Mouse (Mus musculus): ENCODE results near the gene Ywhab. TPM values are rescaled to one million over a fixed set of nuclear protein-coding genes. Genes with fewer than 3 reads are reported as not detected.

Gene Ywhab
- polyA plus RNA-seq, 1 experiment from 2014 or later: 381 TPM

DNA sequence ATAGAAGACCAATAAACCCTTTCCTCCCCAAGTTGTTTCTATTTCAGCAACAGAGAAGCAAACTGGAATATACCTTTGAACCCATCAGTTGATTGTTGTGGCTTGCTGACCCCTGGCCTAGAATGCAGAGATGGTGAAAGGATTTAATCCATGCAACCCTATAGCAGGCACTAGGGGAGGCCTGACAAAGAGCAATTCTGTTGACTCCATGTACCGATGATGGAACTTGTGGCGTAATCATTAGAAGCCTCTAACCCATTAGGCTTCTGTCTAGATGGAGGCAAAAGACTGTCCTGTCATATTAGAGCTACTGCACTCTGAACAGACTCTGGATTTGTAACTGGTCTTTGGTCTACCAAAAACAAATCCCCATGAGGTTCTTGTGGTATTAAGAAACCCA lies 1.9 kb upstream of the Ywhab start:
- H3K4me1 ChIP-seq: peaks cover 19% of the 10 kb centered on the region
- no peak overlapping the region for H3K4me2 ChIP-seq (replicated peaks)
- 100% methylated on average over 2 of the region's 2 CpGs for WGBS
- H3K27ac ChIP-seq: no peak overlapping the region
- peaks cover 3% of the 10 kb centered on the region; the same call in 1 of the 2 replicates for H3K36me3 ChIP-seq
- no peaks in the 10 kb centered on the region for H3K9me3 ChIP-seq
- no peak overlapping the region for H3K4me3 ChIP-seq
- ATAC-seq (ENCODE audit: low FRiP score, low read depth): no peak
- H3K9ac ChIP-seq: no peak overlapping the region
- no peaks in the 10 kb centered on the region for H3K27me3 ChIP-seq (replicated peaks)

DNA sequence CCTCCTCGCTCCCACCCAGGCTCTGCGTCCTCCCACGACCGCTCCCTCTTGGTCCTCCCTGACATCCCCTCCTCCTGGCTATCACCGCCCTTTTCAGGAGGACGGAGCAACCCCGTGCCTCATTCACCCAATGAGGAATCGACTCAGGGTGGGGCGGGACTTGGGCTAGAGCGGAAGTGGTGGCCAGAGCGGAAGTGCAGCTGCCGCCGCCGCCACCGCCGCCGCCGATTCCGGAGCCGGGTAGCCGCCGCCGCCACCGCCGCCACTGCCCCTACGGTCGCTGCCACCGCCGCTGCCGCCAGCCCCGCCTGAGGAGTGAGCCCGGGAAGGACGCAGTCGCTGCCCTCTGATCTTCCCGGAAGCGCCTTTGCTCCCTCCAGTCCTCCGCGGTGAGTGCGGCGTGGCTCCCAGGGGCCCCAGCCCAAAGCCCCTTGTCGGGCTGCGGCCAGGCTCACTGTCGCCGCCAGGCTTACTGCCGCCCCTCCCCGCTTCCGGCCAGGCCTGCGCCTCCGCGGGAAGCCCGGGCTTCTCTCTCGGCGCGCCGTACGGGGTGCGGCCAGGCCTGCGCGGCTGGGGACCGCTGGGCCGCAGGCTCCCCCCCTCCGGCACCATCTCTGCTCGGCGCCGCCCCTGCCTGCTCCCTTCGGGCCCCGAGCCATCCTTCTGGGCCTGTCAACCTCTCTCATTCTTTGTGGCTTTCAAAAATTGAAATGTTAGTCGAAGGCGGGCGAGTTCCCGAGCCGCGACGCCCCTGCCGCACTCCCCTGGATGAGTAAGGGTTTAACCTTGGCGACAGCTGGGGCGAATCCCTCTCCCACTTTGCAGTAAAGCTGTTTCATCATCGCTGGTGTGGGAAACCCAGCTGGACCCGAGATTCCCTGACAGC lies 460 bp downstream of the Ywhab start:
- Histone ChIP-seq H3K27ac (peak overlapping the region; percentile 89), H3K4me1 (peaks cover 19% of the 10 kb centered on the region), H3K4me2 (replicated peaks) (peak overlapping the region; percentile 88), H3K9ac (peak overlapping the region; percentile 97), H3K9me3 (no peaks in the 10 kb centered on the region), H3K4me3 (peak overlapping the region; percentile 98), H3K27me3 (replicated peaks) (no peaks in the 10 kb centered on the region), H3K36me3 (peaks cover 9% of the 10 kb centered on the region; the same call in 1 of the 2 replicates)
- 0% methylated on average over 75 of the region's 79 CpGs for WGBS
- peak; percentile 100 for ATAC-seq (ENCODE audit: low FRiP score, low read depth)

DNA sequence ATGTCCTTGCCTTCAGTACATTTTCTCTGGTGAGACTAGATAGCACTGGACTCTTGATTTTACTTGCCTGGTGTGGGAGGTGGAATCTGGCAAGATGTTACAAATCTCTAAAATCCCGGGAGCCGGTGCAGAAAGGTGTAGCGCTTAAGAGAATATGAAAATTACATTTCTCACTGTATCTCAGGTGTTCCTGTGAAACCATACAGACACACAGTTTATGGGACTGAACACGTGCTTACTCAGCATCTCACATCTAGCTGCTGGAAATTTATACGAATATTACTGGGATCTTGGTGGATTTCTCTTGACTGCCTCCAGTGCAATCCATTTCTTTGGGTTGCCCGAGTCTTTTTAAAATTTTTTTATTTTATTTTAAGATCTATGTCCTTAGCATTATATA lies 1.5 kb downstream of the Ywhab start:
- H3K4me2 ChIP-seq (replicated peaks): peak overlapping the region; percentile 88
- no peak overlapping the region for H3K27ac ChIP-seq
- no peaks in the 10 kb centered on the region for H3K27me3 ChIP-seq (replicated peaks)
- peak overlapping the region; percentile 98 for H3K4me3 ChIP-seq
- 86% methylated on average over 6 of the region's 6 CpGs for WGBS
- H3K4me1 ChIP-seq: peaks cover 19% of the 10 kb centered on the region
- peaks cover 9% of the 10 kb centered on the region; the same call in 1 of the 2 replicates for H3K36me3 ChIP-seq
- H3K9ac ChIP-seq: peak overlapping the region; percentile 97
- no peaks in the 10 kb centered on the region for H3K9me3 ChIP-seq
- no peak for ATAC-seq (ENCODE audit: low FRiP score, low read depth)

DNA sequence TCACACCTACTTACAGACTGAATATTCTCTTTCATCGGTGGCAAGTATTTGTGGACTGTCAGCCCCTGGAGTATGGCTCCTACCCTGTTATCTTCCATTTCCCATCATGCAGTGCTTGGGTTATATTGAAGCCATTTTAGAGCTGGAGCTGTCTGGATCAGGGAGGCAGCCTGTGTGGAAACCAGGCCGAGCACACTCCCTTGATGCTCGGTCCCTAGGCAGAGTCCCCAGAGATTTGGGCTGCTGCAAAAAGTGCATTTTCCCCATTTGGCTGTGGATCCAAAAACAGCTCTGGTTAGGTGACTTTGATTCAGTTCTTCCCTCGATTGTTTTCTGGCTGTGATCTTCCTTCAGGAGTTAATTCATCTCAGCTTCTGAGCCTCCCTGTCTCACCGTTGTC lies 2.1 kb downstream of the Ywhab start:
- Histone ChIP-seq H3K9me3 (no peaks in the 10 kb centered on the region), H3K9ac (no peak overlapping the region), H3K4me1 (peaks cover 19% of the 10 kb centered on the region), H3K4me2 (replicated peaks) (peak overlapping the region; percentile 88), H3K4me3 (no peak overlapping the region), H3K27ac (no peak overlapping the region), H3K36me3 (peaks cover 9% of the 10 kb centered on the region; the same call in 1 of the 2 replicates), H3K27me3 (replicated peaks) (no peaks in the 10 kb centered on the region)
- 81% methylated on average over 5 of the region's 5 CpGs for WGBS
- no peak for ATAC-seq (ENCODE audit: low FRiP score, low read depth)

DNA sequence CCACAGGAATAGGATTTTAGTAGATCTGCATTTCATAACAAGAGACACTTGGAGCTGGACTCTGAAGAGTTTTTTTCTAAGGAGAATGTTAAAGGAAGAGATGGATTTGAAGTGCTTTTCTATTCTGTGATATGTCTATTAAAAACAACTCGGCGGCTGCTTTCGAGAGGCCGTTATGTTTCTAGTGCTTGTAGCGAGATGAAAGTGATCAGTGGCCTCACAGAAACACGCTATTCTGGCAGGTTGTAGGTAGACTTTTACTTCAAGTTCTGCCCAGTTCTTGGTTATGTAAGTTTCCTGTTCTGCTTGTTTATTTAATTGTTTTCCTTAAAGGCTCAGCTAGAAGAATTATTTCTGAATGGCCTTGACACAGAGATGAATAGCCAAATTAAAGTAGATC lies 4.2 kb downstream of the Ywhab start:
- WGBS: 96% methylated on average over 6 of the region's 6 CpGs
- H3K27ac ChIP-seq: no peak overlapping the region
- no peaks in the 10 kb centered on the region for H3K9me3 ChIP-seq
- peaks cover 9% of the 10 kb centered on the region; the same call in 1 of the 2 replicates for H3K36me3 ChIP-seq
- H3K4me2 ChIP-seq (replicated peaks): no peak overlapping the region
- H3K4me1 ChIP-seq: peaks cover 18% of the 10 kb centered on the region
- H3K9ac ChIP-seq: no peak overlapping the region
- no peak overlapping the region for H3K4me3 ChIP-seq
- ATAC-seq (ENCODE audit: low FRiP score, low read depth): no peak
- H3K27me3 ChIP-seq (replicated peaks): no peaks in the 10 kb centered on the region

DNA sequence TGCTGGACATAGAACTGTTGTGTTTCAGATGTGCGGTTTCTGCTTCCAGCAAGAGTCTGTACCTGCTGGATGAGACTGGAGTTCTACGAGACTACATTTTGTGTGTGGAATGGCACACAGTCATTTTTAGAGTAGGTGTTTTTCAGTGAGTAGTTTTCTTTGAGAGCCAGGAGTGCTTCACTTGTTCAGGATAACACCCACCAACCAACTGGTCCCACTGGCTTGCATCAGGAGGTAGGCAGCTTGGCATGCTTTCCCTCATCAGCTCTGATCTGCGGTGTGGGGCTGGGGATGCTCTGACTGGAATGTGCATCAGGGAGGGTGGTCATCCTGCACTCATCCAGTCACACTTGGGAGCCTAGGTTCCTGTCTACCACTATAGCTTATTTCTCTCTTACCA lies 7.9 kb downstream of the Ywhab start:
- H3K27me3 ChIP-seq (replicated peaks): no peaks in the 10 kb centered on the region
- no peaks in the 10 kb centered on the region for H3K9me3 ChIP-seq
- H3K36me3 ChIP-seq: peaks cover 9% of the 10 kb centered on the region; the same call in 1 of the 2 replicates
- no peak overlapping the region for H3K9ac ChIP-seq
- no peak overlapping the region for H3K4me2 ChIP-seq (replicated peaks)
- no peak overlapping the region for H3K4me3 ChIP-seq
- no peak overlapping the region for H3K27ac ChIP-seq
- 0 out of 2 replicates have a peak, but pooled peaks cover 3% of the 10 kb centered on the region for H3K4me1 ChIP-seq
- no peak for ATAC-seq (ENCODE audit: low FRiP score, low read depth)
- 92% methylated on average over 3 of the region's 3 CpGs for WGBS

DNA sequence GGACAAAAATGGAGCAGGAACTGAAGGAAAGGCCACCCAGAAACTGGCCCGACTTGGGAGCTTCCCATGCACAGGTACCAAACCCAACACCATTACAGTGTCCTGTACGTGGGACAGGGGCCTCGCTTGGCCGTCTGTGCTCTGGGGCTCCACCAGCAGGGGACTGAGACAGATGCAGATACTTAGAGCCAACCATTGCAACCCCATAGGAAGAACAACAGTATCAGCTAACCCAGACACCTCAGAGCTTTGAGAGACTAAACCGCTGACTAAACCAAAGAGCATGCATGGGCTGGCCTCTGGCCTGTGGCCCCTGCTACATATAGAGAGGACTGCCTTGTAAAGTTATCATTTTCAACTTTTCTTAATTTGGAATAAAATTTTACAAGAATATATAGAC lies 9.7 kb downstream of the Ywhab start:
- Histone ChIP-seq H3K27ac (no peak overlapping the region), H3K36me3 (no peaks in the 10 kb centered on the region), H3K4me3 (no peak overlapping the region), H3K4me1 (0 out of 2 replicates have a peak, but pooled peaks cover 3% of the 10 kb centered on the region), H3K9ac (no peak overlapping the region), H3K9me3 (no peaks in the 10 kb centered on the region), H3K27me3 (replicated peaks) (no peaks in the 10 kb centered on the region), H3K4me2 (replicated peaks) (no peak overlapping the region)
- no peak for ATAC-seq (ENCODE audit: low FRiP score, low read depth)
- WGBS: 76% methylated on average over 5 of the region's 5 CpGs

DNA sequence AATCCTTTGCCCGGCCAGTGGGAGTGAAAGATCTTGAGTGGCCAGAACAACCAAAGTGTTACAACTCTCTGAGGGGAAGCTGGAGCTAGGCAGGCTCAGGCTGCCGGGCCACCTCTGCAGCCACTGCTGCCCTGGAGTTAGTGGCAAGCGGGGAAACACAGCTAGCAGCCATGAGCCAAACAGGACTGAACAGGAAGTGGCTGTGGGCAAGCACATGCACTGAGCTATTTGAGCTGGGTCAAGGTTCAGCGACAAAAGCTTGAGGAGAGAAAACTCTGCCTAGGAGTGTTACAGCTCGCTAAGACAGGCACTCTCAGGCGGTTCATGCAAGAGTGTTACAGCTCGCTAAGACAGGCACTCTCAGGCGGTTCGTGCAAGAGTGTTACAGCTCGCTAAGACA lies 12.2 kb downstream of the Ywhab start:
- no peak for ATAC-seq (ENCODE audit: low FRiP score, low read depth)
- Histone ChIP-seq H3K9me3 (no peaks in the 10 kb centered on the region), H3K4me1 (0 out of 2 replicates have a peak, but pooled peaks cover 3% of the 10 kb centered on the region), H3K4me3 (no peak overlapping the region), H3K4me2 (replicated peaks) (no peak overlapping the region), H3K9ac (no peak overlapping the region), H3K27ac (no peak overlapping the region), H3K27me3 (replicated peaks) (no peaks in the 10 kb centered on the region), H3K36me3 (peaks cover 8% of the 10 kb centered on the region)
- 81% methylated on average over 10 of the region's 10 CpGs for WGBS

DNA sequence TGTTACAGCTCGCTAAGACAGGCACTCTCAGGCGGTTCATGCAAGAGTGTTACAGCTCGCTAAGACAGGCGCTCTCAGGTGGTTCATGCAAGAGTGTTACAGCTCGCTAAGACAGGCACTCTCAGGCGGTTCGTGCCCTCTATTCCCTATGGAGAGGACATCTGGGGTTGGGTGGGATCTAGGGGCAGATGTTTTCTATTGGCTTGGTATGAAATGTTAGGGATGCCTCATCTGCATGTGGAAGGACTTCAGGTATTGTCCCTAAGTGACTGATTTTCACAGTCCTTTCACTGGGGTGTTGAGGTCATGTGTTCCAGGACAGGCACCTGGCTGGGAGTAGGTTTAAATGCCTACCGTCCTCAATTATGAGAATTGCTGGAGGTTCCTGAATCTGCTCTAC lies 12.8 kb downstream of the Ywhab start:
- Histone ChIP-seq H3K9ac (no peak overlapping the region), H3K4me3 (no peak overlapping the region), H3K27ac (no peak overlapping the region), H3K9me3 (no peaks in the 10 kb centered on the region), H3K4me2 (replicated peaks) (no peak overlapping the region), H3K27me3 (replicated peaks) (no peaks in the 10 kb centered on the region), H3K4me1 (0 out of 2 replicates have a peak, but pooled peaks cover 3% of the 10 kb centered on the region), H3K36me3 (peaks cover 15% of the 10 kb centered on the region)
- no peak for ATAC-seq (ENCODE audit: low FRiP score, low read depth)
- WGBS: 93% methylated on average over 8 of the region's 8 CpGs

DNA sequence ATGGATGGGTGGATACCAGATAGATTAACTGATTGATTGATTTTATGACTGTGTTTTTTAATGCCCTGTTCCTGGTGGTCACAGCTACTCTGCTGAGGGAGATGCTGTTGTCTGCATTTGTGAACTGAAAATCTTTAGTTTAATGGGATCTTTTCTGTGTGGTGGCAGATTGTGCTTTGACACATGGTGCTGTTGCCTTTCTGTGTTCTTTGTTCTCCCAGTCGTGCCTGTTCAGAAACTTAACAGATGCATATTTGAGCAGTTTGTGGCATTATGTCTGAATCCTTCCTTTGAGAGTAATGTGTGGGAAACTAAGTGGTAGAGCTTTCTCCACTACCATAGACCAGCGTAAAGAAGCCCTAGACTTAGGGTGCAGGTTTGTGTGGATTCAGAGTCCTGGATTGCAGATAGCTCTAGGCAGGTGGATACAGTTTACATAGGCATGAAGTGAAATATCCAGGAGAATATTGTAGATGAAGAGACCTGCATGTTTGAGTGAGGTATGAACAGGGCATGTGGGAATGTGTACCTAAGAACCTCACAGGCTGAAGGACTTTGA lies 13.3 kb downstream of the Ywhab start:
- H3K4me3 ChIP-seq: no peak overlapping the region
- H3K4me2 ChIP-seq (replicated peaks): no peak overlapping the region
- H3K27ac ChIP-seq: no peak overlapping the region
- 0 out of 2 replicates have a peak, but pooled peaks cover 3% of the 10 kb centered on the region for H3K4me1 ChIP-seq
- WGBS: 69% methylated on average over 2 of the region's 2 CpGs
- no peak overlapping the region for H3K9ac ChIP-seq
- H3K36me3 ChIP-seq: peaks cover 20% of the 10 kb centered on the region
- H3K9me3 ChIP-seq: no peaks in the 10 kb centered on the region
- ATAC-seq (ENCODE audit: low FRiP score, low read depth): no peak
- H3K27me3 ChIP-seq (replicated peaks): no peaks in the 10 kb centered on the region

DNA sequence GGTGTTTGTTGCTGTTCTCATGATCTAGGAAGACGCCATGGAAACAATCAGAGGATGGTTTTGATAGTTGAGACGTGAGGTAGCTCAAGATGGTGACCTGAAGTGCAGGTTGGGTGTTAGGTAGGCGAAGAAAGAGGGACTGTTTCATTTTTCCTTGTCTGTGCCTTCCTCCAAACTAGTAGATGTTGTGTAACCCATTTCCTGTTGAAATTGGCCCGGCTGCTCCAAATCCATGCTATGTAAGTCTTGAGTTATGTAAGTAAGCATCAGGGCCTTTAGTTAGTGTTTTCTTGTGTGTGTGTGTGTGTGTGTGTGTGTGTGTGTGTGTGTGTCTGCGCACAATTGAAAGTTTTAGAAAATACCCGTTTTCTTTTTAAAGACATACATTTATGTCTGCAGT lies 14.5 kb downstream of the Ywhab start:
- no peaks in the 10 kb centered on the region for H3K27me3 ChIP-seq (replicated peaks)
- 89% methylated on average over 6 of the region's 6 CpGs for WGBS
- H3K27ac ChIP-seq: no peak overlapping the region
- ATAC-seq (ENCODE audit: low FRiP score, low read depth): no peak
- peaks cover 29% of the 10 kb centered on the region for H3K36me3 ChIP-seq
- H3K4me2 ChIP-seq (replicated peaks): no peak overlapping the region
- no peaks in the 10 kb centered on the region for H3K9me3 ChIP-seq
- no peak overlapping the region for H3K4me3 ChIP-seq
- H3K4me1 ChIP-seq: 0 out of 2 replicates have a peak, but pooled peaks cover 3% of the 10 kb centered on the region
- H3K9ac ChIP-seq: no peak overlapping the region

DNA sequence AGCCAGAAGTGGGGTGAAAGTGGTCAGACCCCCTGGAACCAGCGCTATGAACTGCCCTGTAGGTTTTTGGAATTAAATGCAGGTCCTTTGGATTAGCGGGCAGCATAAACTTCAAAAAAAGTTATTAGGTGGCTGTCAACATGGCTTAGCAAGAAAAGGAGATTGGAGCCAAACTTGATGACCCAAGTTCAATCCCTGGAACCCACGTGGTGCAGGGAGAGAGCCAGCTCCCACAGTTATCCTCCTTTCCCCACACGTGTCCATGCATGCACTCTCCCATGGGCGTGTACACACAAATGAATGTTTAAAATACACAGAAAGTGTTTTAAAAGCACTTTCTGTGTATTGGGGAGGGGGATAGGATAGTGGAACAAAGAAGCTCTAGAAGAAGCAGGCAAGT lies 15.7 kb downstream of the Ywhab start:
- 90% methylated on average over 5 of the region's 5 CpGs for WGBS
- ATAC-seq (ENCODE audit: low FRiP score, low read depth): no peak
- H3K4me3 ChIP-seq: no peak overlapping the region

More for the DNA sequence above, 15.7 kb downstream of the Ywhab start:
- peaks cover 42% of the 10 kb centered on the region for H3K36me3 ChIP-seq
- H3K4me2 ChIP-seq (replicated peaks): no peak overlapping the region
- H3K27me3 ChIP-seq (replicated peaks): no peaks in the 10 kb centered on the region
- H3K27ac ChIP-seq: no peak overlapping the region
- H3K4me1 ChIP-seq: 0 out of 2 replicates have a peak, but pooled peaks cover 2% of the 10 kb centered on the region
- H3K9ac ChIP-seq: no peak overlapping the region
- no peaks in the 10 kb centered on the region for H3K9me3 ChIP-seq
